Mouse (Mus musculus) liver, postnatal 0 days (tissue): ENCODE results near the gene Hyls1. TPM values are rescaled to one million over a fixed set of nuclear protein-coding genes. Genes with fewer than 3 reads are reported as not detected.

Experiments
- ATAC-seq: fragments of 200-750 bp; cut with Nextera tagmentation; 2 replicates; pipeline ENCODE4 v1.8.0; 2017; ENCODE audit warnings: mild to moderate bottlenecking, moderate library complexity
- DNase-seq: peaks from one replicate; pipeline ENCODE4 v3.0.0-alpha.2; 2016
- H3K27ac ChIP-seq: fragments of 300-500 bp; sonication (generic); 2 replicates; pipeline ENCODE4 v1.5.1; 2014; ENCODE audit warnings: antibody characterized with exemption, moderate library complexity, mild to moderate bottlenecking, low read depth
- H3K27me3 ChIP-seq: fragments of 300-500 bp; sonication (generic); 2 replicates; pipeline ENCODE4 v1.6.1; 2014; ENCODE audit warnings: low read length, control low read depth, mixed read lengths; ENCODE audit not compliant: insufficient read depth
- H3K36me3 ChIP-seq: fragments of 300-500 bp; sonication (generic); replicated peaks from 2 replicates; pipeline ENCODE4 v1.6.1; 2014; ENCODE audit warnings: mild to moderate bottlenecking, control low read depth, low read length, moderate library complexity, mixed read lengths; ENCODE audit not compliant: insufficient read depth
- H3K4me1 ChIP-seq: fragments of 300-500 bp; sonication (generic); 2 replicates; pipeline ENCODE4 v1.6.1; 2014; ENCODE audit warnings: antibody characterized with exemption, mild to moderate bottlenecking, control low read depth; ENCODE audit not compliant: insufficient read depth
- H3K4me2 ChIP-seq: fragments of 300-500 bp; sonication (generic); 2 replicates; pipeline ENCODE4 v1.6.1; 2014; ENCODE audit warnings: low read depth, mild to moderate bottlenecking, low read length, moderate library complexity, mixed read lengths
- H3K4me3 ChIP-seq: fragments of 300-500 bp; sonication (generic); 2 replicates; pipeline ENCODE4 v1.5.1; 2014; ENCODE audit warnings: low read depth, low read length
- H3K9ac ChIP-seq: fragments of 300-500 bp; sonication (generic); replicated peaks from 2 replicates; pipeline ENCODE4 v1.6.1; 2014; ENCODE audit warnings: mild to moderate bottlenecking, moderate library complexity
- H3K9me3 ChIP-seq: fragments of 300-500 bp; sonication (generic); 2 replicates; pipeline ENCODE4 v1.6.1; 2016; ENCODE audit warnings: mild to moderate bottlenecking, control low read depth, low read length, mixed read lengths
- CTCF ChIP-seq: sonication (generic); IDR thresholded peaks from 2 replicates; pipeline ENCODE4 v1.5.1; 2016; ENCODE audit warnings: antibody characterized with exemption, low read depth
- EP300 ChIP-seq: IDR thresholded peaks from 2 replicates; pipeline ENCODE4 v1.6.1; 2016; ENCODE audit warnings: antibody characterized with exemption, low read depth, mild to moderate bottlenecking
- WGBS: fragments of 180-500 bp; shearing (Covaris S2); extraction: QIAGEN DNeasy Blood & Tissue Kit; methylation state at CpG from one replicate; pipeline ENCODE4 v1.1.7; 2014; ENCODE audit not compliant: insufficient replicate concordance; 5-methylcytosine and 5-hydroxymethylcytosine counted together
- polyA plus RNA-seq: library from polyadenylated mRNA; unstranded; fragments of >200 nt; fragmentation: Nextera tagmentation; extraction: Ambion mirVana; gene quantifications from 2 replicates; pipeline ENCODE4 v1.2.1, GENCODE M21; 2015

The Hyls1 gene
- polyA plus RNA-seq, 1 experiment from 2014 or later, result 4.7 TPM

DNA sequence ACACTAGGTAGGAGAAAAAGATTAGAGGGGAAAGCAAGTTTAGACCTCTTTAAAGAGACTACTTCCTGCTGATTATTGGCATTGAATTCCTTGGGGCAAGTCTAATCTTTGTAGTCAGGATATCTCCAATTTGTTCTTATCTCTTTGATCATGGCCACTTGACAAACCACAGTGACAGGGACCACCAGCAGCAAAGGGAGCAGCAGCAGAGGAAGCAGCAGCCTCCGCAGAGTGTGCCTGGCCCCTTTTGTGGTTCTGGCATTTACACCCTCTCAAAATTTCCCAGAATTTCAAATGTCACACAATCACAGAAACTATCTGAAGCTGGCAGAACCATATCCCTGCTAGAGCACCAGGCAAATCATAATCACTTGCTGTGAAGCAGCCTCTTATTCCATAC is 17.5 kb upstream of the Hyls1 start:
- ATAC-seq, result no peak
- 35% methylated on average over 1 of the region's 1 CpGs for WGBS
- H3K27me3 ChIP-seq, result no peaks in the 10 kb centered on the region
- no peak overlapping the region for H3K9ac ChIP-seq
- no peaks in the 10 kb centered on the region for H3K4me1 ChIP-seq
- no peaks in the 10 kb centered on the region for H3K36me3 ChIP-seq
- H3K9me3 ChIP-seq, result no peaks in the 10 kb centered on the region
- no peak overlapping the region for H3K4me2 ChIP-seq
- TF ChIP-seq CTCF (no peak), EP300 (no peak)
- no peak overlapping the region for H3K4me3 ChIP-seq
- no peak for DNase-seq
- no peak overlapping the region for H3K27ac ChIP-seq

DNA sequence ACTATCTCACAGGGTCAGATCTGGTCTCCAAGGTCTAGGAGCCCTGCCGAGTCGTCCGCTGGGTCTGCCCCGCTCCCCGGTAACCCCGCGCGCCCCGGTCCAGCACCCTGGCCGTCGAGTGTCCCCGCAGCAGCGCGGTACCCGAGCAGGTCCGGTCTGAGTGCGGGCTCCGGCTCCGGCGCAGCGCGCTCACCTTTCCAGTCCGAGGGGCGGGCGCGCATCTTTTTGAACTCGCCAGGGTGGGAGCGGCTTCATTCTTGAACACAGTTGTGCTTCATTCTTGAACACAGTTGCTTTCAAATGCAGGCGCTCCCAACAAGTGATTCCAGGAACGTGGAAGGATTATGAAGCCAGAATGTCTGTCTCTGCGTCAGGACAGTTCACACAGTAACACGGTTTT is 4.2 kb upstream of the Hyls1 start:
- peaks cover 10% of the 10 kb centered on the region for H3K27me3 ChIP-seq
- no peak overlapping the region for H3K9ac ChIP-seq
- no peak overlapping the region for H3K4me2 ChIP-seq
- H3K27ac ChIP-seq, result no peak overlapping the region
- WGBS, result 6% methylated on average over 32 of the region's 32 CpGs
- no peaks in the 10 kb centered on the region for H3K9me3 ChIP-seq
- H3K4me1 ChIP-seq, result 0 out of 2 replicates have a peak, but pooled peaks cover 3% of the 10 kb centered on the region
- DNase-seq, result no peak
- ATAC-seq, result no peak
- TF ChIP-seq EP300 (no peak), CTCF (no peak)
- no peaks in the 10 kb centered on the region for H3K36me3 ChIP-seq
- H3K4me3 ChIP-seq, result no peak overlapping the region

DNA sequence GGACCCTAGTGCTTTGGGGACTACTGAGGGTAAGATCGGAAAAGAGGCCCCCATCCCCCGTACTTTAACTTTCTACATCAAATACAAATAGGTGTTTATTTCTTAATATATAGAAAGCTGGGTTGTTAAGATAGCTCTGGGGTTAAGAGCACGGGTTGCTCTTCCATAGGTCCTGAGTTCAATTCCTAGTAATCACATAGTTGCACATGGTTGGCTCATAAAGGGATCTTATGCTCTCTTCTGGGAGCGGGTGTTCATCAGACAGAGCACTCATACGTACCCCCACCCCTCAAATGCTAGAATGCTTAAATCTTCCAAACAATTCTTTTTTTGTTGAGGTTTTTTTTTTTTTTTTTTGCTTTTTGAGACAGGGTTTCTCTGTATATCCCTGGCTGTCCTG is 465 bp upstream of the Hyls1 start:
- Histone ChIP-seq H3K4me3 (peak overlapping the region; percentile 75), H3K27ac (peak overlapping the region; percentile 68), H3K4me1 (0 out of 2 replicates have a peak, but pooled peaks cover 3% of the 10 kb centered on the region), H3K4me2 (peak overlapping the region; percentile 84), H3K9me3 (no peaks in the 10 kb centered on the region), H3K36me3 (peaks cover 25% of the 10 kb centered on the region), H3K27me3 (peaks cover 10% of the 10 kb centered on the region), H3K9ac (peak overlapping the region; percentile 50)
- WGBS, result 7% methylated on average over 5 of the region's 5 CpGs
- no peak for TF ChIP-seq CTCF
- TF ChIP-seq EP300, result no peak
- no peak for ATAC-seq
- no peak for DNase-seq

GRCm38 (mm10) chr9:35567995-35568394 is 2.2 kb downstream of the Hyls1 start:
- Histone ChIP-seq H3K9me3 (no peaks in the 10 kb centered on the region), H3K36me3 (peaks cover 44% of the 10 kb centered on the region), H3K9ac (no peak overlapping the region), H3K4me2 (no peak overlapping the region), H3K27ac (no peak overlapping the region), H3K27me3 (no peaks in the 10 kb centered on the region), H3K4me1 (no peaks in the 10 kb centered on the region), H3K4me3 (no peak overlapping the region)
- ATAC-seq (no peak), DNase-seq (no peak)
- TF ChIP-seq CTCF, result no peak
- 86% methylated on average over 3 of the region's 3 CpGs for WGBS

DNA sequence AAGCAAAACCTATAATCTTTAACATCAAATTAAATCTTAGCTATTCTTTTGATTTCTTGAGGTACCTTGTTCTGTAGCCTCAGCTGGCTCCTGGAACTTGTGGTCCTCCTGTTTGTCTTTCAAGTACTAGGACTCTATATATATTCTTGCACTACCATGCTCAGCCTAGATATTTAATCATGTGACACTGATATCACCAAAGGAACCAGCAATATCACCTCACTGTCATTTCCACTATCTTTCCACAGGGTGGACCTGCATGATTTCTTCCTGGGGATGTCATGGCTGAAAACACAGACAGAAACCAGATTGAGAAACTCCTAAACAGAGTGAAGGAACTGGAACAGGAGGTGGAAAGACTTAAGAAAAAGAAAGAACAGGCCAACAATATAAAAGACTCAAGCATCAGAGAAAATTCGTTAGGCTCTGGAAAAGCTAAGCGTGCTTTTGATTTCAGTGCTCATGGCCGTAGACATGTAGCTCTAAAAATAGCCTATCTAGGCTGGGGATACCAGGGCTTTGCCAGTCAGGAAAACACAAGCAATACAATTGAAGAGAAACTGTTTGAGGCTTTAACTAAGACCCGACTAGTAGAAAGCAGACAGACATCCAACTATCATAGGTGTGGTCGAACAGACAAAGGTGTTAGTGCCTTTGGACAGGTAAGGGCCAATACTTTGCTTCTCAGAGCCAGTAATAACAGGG is 5.5 kb downstream of the Hyls1 start:
- Histone ChIP-seq H3K27ac (no peak overlapping the region), H3K4me3 (no peak overlapping the region), H3K9me3 (no peaks in the 10 kb centered on the region), H3K27me3 (no peaks in the 10 kb centered on the region), H3K4me1 (peaks cover 3% of the 10 kb centered on the region; the same call in 1 of the 2 replicates), H3K9ac (no peak overlapping the region), H3K36me3 (peaks cover 56% of the 10 kb centered on the region), H3K4me2 (no peak overlapping the region)
- ATAC-seq (no peak), DNase-seq (no peak)
- 89% methylated on average over 5 of the region's 5 CpGs for WGBS
- TF ChIP-seq EP300, result no peak
- no peak for TF ChIP-seq CTCF

GRCm38 (mm10) chr9:35561583-35561982 is 8.6 kb downstream of the Hyls1 start:
- Histone ChIP-seq H3K36me3 (peaks cover 40% of the 10 kb centered on the region), H3K27me3 (peaks cover 22% of the 10 kb centered on the region), H3K4me2 (no peak overlapping the region), H3K9me3 (no peaks in the 10 kb centered on the region), H3K4me3 (no peak overlapping the region), H3K4me1 (peaks cover 16% of the 10 kb centered on the region), H3K9ac (no peak overlapping the region), H3K27ac (no peak overlapping the region)
- DNase-seq, result no peak
- WGBS, result 65% methylated on average over 6 of the region's 6 CpGs
- no peak for TF ChIP-seq EP300
- TF ChIP-seq CTCF, result no peak
- no peak for ATAC-seq
